Mouse (Mus musculus) spleen, adult 2 months (tissue): ENCODE data around the gene Ndufs5. TPM values are rescaled to one million over a fixed set of nuclear protein-coding genes. Genes with fewer than 3 reads are reported as not detected.

Source experiments
- DNase-seq, 2 experiments: peaks; one replicate each; pipeline versions ENCODE4 v3.0.0 to v3.0.0-alpha.2; 2012 to 2021; ENCODE audit warnings: low spot score in 2 of 2, low read depth in 1 of 2
- H3K27ac ChIP-seq: fragments of 200-500 bp; 2 replicates; pipeline ENCODE4 v1.5.1; 2012; ENCODE audit warnings: low read length, inconsistent platforms; ENCODE audit not compliant: insufficient read depth
- H3K27me3 ChIP-seq: fragments of 200-500 bp; 2 replicates; pipeline ENCODE4 v1.6.1; 2012; ENCODE audit warnings: mild to moderate bottlenecking, moderate library complexity, low read length, inconsistent platforms; ENCODE audit not compliant: control insufficient read depth, insufficient read depth
- H3K36me3 ChIP-seq: fragments of 200-500 bp; 2 replicates; pipeline ENCODE4 v1.6.1; 2012; ENCODE audit warnings: mild to moderate bottlenecking, low read length, inconsistent platforms; ENCODE audit not compliant: control insufficient read depth, insufficient read depth
- H3K4me1 ChIP-seq: fragments of 200-500 bp; 2 replicates; pipeline ENCODE4 v1.6.1; 2011; ENCODE audit warnings: inconsistent platforms; ENCODE audit not compliant: control insufficient read depth, insufficient read depth, insufficient read length
- H3K4me3 ChIP-seq: fragments of 200-500 bp; 2 replicates; pipeline ENCODE4 v1.5.1; 2011; ENCODE audit warnings: mild to moderate bottlenecking, inconsistent platforms; ENCODE audit not compliant: insufficient read depth, insufficient read length; ENCODE audit errors: extremely low read depth
- CTCF ChIP-seq: fragments of 200-500 bp; IDR thresholded peaks from 2 replicates; pipeline ENCODE4 v1.5.1; 2011; ENCODE audit warnings: mild to moderate bottlenecking, inconsistent platforms; ENCODE audit not compliant: insufficient read depth, insufficient read length, insufficient replicate concordance; ENCODE audit errors: extremely low read depth
- POLR2A ChIP-seq: fragments of 200-500 bp; IDR thresholded peaks from 2 replicates; pipeline ENCODE4 v1.6.1; 2011; ENCODE audit warnings: low read depth, low read length, inconsistent platforms
- WGBS: fragments of 180-500 bp; shearing (Covaris S2); methylation state at CpG from one replicate; pipeline ENCODE4 v1.1.7; 2018; 5-methylcytosine and 5-hydroxymethylcytosine counted together
- polyA plus RNA-seq: library from polyadenylated mRNA; depleted of rRNA; stranded (reverse); fragments of >200 nt; gene quantifications from 2 replicates; pipeline ENCODE4 v1.2.3, GENCODE M21; 2012

The Ndufs5 gene
- polyA plus RNA-seq, 1 experiment: 10.4 TPM

- 14% methylated on average over 1 of the region's 1 CpGs for WGBS
- peaks cover 11% of the 10 kb centered on the region for H3K27me3 ChIP-seq
- H3K4me3 ChIP-seq: no peak overlapping the region
- TF ChIP-seq POLR2A (no peak), CTCF (peak; percentile 69; the same call in 1 of the 2 replicates)
- no peaks in the 10 kb centered on the region for H3K36me3 ChIP-seq
- H3K27ac ChIP-seq: no peak overlapping the region
- DNase-seq: peak; percentile 30 to 61
- H3K4me1 ChIP-seq: peaks cover 5% of the 10 kb centered on the region; the same call in 1 of the 2 replicates
Measured at GRCm38 (mm10) chr4:123667260-123667867, 50.6 kb downstream of the Ndufs5 start.

GRCm38 (mm10) chr4:123666517-123666916 lies 51.5 kb downstream of the Ndufs5 start:
- Histone ChIP-seq H3K27ac (no peak overlapping the region), H3K4me3 (no peak overlapping the region), H3K4me1 (peaks cover 5% of the 10 kb centered on the region; the same call in 1 of the 2 replicates), H3K36me3 (no peaks in the 10 kb centered on the region), H3K27me3 (peaks cover 11% of the 10 kb centered on the region)
- TF ChIP-seq POLR2A: no peak
- TF ChIP-seq CTCF: no peak
- no peak for DNase-seq
- 88% methylated on average over 1 of the region's 1 CpGs for WGBS

DNA sequence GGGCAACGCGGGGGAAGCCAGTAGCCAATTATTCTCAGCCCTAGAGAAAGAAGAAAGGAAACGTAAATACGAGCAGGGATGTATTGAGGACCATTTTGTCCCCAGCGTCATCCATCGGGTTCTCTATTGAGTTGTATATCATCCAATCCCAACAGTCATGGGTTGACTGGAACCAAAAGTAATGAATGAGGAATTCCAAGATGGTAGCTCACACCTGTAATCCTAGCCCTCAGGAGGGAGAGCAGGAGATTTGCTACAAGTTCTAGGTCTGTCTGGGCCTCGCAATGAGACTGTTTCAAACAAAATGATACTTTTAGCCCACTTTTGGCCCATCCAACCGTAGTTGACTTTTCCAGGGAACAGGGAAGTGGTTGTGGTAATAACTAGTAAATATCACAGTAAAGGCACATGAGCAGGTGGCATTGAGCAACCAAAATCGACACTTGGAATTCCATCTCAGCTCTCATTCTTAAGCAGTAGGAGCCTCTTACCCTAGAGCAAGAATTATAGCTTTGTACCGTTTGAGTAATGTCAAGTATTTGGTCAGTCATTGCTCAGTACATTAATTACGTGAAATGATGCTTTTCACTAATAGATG lies 52.2 kb downstream of the Ndufs5 start:
- Histone ChIP-seq H3K36me3 (no peaks in the 10 kb centered on the region), H3K27me3 (peaks cover 11% of the 10 kb centered on the region), H3K27ac (no peak overlapping the region), H3K4me1 (peaks cover 5% of the 10 kb centered on the region; the same call in 1 of the 2 replicates), H3K4me3 (peak overlapping the region; percentile 80; the same call in 1 of the 2 replicates)
- 80% methylated on average over 11 of the region's 11 CpGs for WGBS
- TF ChIP-seq POLR2A: no peak
- TF ChIP-seq CTCF: no peak
- DNase-seq: no peak

GRCm38 (mm10) chr4:123664951-123665661 lies 52.9 kb downstream of the Ndufs5 start:
- no peak for DNase-seq
- peak overlapping the region; percentile 80 for H3K4me3 ChIP-seq
- peak overlapping the region; percentile 7; the same call in 1 of the 2 replicates for H3K27ac ChIP-seq
- peaks cover 11% of the 10 kb centered on the region for H3K27me3 ChIP-seq
- WGBS: 6% methylated on average over 38 of the region's 58 CpGs
- no peaks in the 10 kb centered on the region for H3K36me3 ChIP-seq
- peaks cover 5% of the 10 kb centered on the region; the same call in 1 of the 2 replicates for H3K4me1 ChIP-seq
- no peak for TF ChIP-seq POLR2A
- no peak for TF ChIP-seq CTCF

- TF ChIP-seq CTCF (no peak), POLR2A (no peak)
- Histone ChIP-seq H3K27ac (peak overlapping the region; percentile 71), H3K27me3 (peaks cover 11% of the 10 kb centered on the region), H3K4me1 (peaks cover 5% of the 10 kb centered on the region; the same call in 1 of the 2 replicates), H3K4me3 (peak overlapping the region; percentile 80), H3K36me3 (no peaks in the 10 kb centered on the region)
- DNase-seq: peak in 1 of 2 experiments; percentile 59
- 1% methylated on average over 119 of the region's 125 CpGs for WGBS
Measured at GRCm38 (mm10) chr4:123664021-123664950, 53.7 kb downstream of the Ndufs5 start.

DNA sequence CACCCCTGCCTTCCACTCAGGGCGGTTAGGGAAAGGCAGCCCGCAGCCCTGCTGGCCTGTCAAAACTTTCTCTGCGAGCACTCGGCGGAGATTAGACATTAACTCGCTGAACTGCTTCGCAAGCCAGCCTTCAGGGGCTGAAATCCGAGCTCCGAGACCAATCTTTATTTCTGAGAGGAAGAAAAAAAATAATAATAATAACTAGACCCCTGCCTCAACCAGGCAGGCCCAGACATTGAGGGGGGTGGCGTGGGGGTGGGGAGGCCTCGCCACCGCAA lies 54.4 kb downstream of the Ndufs5 start:
- peak overlapping the region; percentile 80 for H3K4me3 ChIP-seq
- peaks cover 5% of the 10 kb centered on the region; the same call in 1 of the 2 replicates for H3K4me1 ChIP-seq
- TF ChIP-seq CTCF: no peak
- no peak for TF ChIP-seq POLR2A
- 5% methylated on average over 12 of the region's 12 CpGs for WGBS
- no peak for DNase-seq
- peaks cover 11% of the 10 kb centered on the region for H3K27me3 ChIP-seq
- no peaks in the 10 kb centered on the region for H3K36me3 ChIP-seq
- H3K27ac ChIP-seq: no peak overlapping the region; the same call in 1 of the 2 replicates
